13 mouse cellular contexts compared by ENCODE assay signal in the genomic region with DNA sequence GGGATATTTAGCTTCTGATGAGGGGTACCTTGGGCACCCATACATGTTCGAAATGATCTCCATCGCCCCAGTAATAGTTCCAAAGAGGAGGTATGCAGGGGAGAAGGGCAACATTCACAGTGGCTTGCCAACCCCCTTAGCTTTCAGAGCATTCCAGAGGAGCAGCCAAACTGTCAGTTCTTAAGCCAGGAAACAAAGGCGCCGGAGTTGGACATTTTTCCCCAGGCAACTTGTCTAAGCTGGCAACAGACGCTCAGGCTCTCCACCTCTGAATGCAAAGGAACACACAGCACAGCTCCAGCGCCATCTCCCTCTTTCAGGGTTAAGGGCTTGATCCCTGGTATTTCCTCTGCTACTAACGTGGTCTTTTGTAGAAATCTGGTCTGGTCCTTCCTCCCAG.
DNase-seq lines count a peak whose midpoint lies in the region; ATAC-seq lines count a peak whose summit lies in the region.
"Had no signal": no experiment of that assay in that cellular context is flagged by ENCODE, and none has a peak within 500 bp of the region (broad histone marks: within the 10 kb centered on the region; RNA-seq: fewer than 3 reads in every experiment).

No protein-coding gene starts in this region.

- no peaks in the 10 kb centered on the region for H3K36me3 ChIP-seq in hindbrain, embryonic 14.5 days (replicated peaks; ENCODE audit: control insufficient read depth, insufficient read depth)
- no peaks in the 10 kb centered on the region for H3K36me3 ChIP-seq in limb, embryonic 13.5 days
- H3K36me3 ChIP-seq: heart, embryonic 13.5 days; liver, embryonic 15.5 days; neural tube, embryonic 12.5 days had no signal

- H3K4me2 ChIP-seq in hindbrain, embryonic 14.5 days (replicated peaks): no peak overlapping the region
- H3K4me2 ChIP-seq in limb, embryonic 13.5 days (replicated peaks): 0 out of 2 replicates have a peak overlapping the region, but pooled peaks have one; percentile 9
- H3K4me2 ChIP-seq: heart, embryonic 13.5 days; liver, embryonic 15.5 days; neural tube, embryonic 12.5 days had no signal

- WGBS in hindbrain, embryonic 14.5 days: 42% methylated on average over 7 of the region's 7 CpGs
- whole genome bisulfite sequencing in limb, embryonic 13.5 days: 35% methylated on average over 7 of the region's 7 CpGs

- no peak overlapping the region for H3K4me3 ChIP-seq in hindbrain, embryonic 14.5 days (replicated peaks; ENCODE audit: low read length)
- H3K4me3 ChIP-seq in limb, embryonic 13.5 days: no peak overlapping the region
- H3K4me3 ChIP-seq: heart, embryonic 13.5 days; liver, embryonic 15.5 days; neural tube, embryonic 12.5 days had no signal

- no peak for ATAC-seq in hindbrain, embryonic 14.5 days (ENCODE audit: low FRiP score)
- no peak for ATAC-seq in limb, embryonic 13.5 days (ENCODE audit: low FRiP score, low read depth)
- ATAC-seq in monocyte, adult 5-6 weeks (replicated peaks; ENCODE audit: insufficient number of reproducible peaks, low FRiP score, low TSS enrichment, poor library complexity, severe bottlenecking): no peak

- H3K27ac ChIP-seq in hindbrain, embryonic 14.5 days: 0 out of 2 replicates have a peak overlapping the region, but pooled peaks have one; percentile 7
- no peak overlapping the region for H3K27ac ChIP-seq in limb, embryonic 13.5 days
- H3K27ac ChIP-seq: heart, embryonic 13.5 days; liver, embryonic 15.5 days; neural tube, embryonic 12.5 days had no signal

- no peaks in the 10 kb centered on the region for H3K27me3 ChIP-seq in hindbrain, embryonic 14.5 days (ENCODE audit: control insufficient read depth, insufficient read depth, low read length)
- H3K27me3 ChIP-seq in limb, embryonic 13.5 days: no peaks in the 10 kb centered on the region
- H3K27me3 ChIP-seq: liver, embryonic 15.5 days; neural tube, embryonic 12.5 days had no signal

- peak; percentile 39 for DNase-seq in kidney, adult 18-20 months
- DNase-seq in kidney, adult 8-10 months: no peak
- DNase-seq in embryo, embryonic 10 days (ENCODE audit: low spot score): peak; percentile 35
- peak; percentile 48 for DNase-seq in hindbrain, embryonic 14.5 days (ENCODE audit: low spot score)
- no peak for DNase-seq in ovary, postnatal 10 days (ENCODE audit: low spot score)
- DNase-seq: cerebellum, postnatal 36 days; right cerebral cortex, postnatal 14 days; thymus, postnatal 25 days had no signal

- no peak overlapping the region for H3K9ac ChIP-seq in hindbrain, embryonic 14.5 days
- H3K9ac ChIP-seq in limb, embryonic 13.5 days: no peak overlapping the region
- H3K9ac ChIP-seq: heart, embryonic 13.5 days; liver, embryonic 15.5 days; neural tube, embryonic 12.5 days had no signal

- peaks cover 19% of the 10 kb centered on the region; the same call in 1 of the 2 replicates for H3K4me1 ChIP-seq in hindbrain, embryonic 14.5 days (replicated peaks; ENCODE audit: control insufficient read depth, insufficient read depth, low read length)
- H3K4me1 ChIP-seq in limb, embryonic 13.5 days: peaks cover 58% of the 10 kb centered on the region
- H3K4me1 ChIP-seq: neural tube, embryonic 12.5 days had no signal

- H3K9me3 ChIP-seq in hindbrain, embryonic 14.5 days (ENCODE audit: control insufficient read depth, low read length): no peaks in the 10 kb centered on the region
- H3K9me3 ChIP-seq in limb, embryonic 13.5 days: no peaks in the 10 kb centered on the region
- H3K9me3 ChIP-seq: heart, embryonic 13.5 days; liver, embryonic 15.5 days; neural tube, embryonic 12.5 days had no signal

Comparison
In these comparisons a context has a peak if more than half of its experiments do, and no peak if none do; other contexts are left out.
1. DNase-seq: peak in kidney, adult 18-20 months (single experiment), embryo, embryonic 10 days (single experiment) and hindbrain, embryonic 14.5 days (single experiment); none in kidney, adult 8-10 months (0 of 2) and ovary, postnatal 10 days (single experiment).